Mouse (Mus musculus): ENCODE measurements at regions not wholly inside any gene's neighbourhood (a gene's known extent, or its start where the extent isn't known, plus 50 kb on each side); places are given as distances from the start of the nearest gene placed in this dataset.

- no peak overlapping the region for H3K27ac ChIP-seq
- no peak overlapping the region for H3K4me3 ChIP-seq (ENCODE audit: low read length)
- no peak for DNase-seq (ENCODE audit: low spot score)
- no peaks in the 10 kb centered on the region for H3K4me1 ChIP-seq (ENCODE audit: insufficient read depth, low read length)
- H3K9me3 ChIP-seq (ENCODE audit: low read length): no peaks in the 10 kb centered on the region
- no peaks in the 10 kb centered on the region for H3K36me3 ChIP-seq (ENCODE audit: insufficient read depth, low read length)
- ATAC-seq: no peak
- H3K27me3 ChIP-seq (ENCODE audit: insufficient read depth, low read length): no peaks in the 10 kb centered on the region
- H3K4me2 ChIP-seq (ENCODE audit: low read depth, low read length): no peak overlapping the region
- no peak overlapping the region for H3K9ac ChIP-seq (replicated peaks; ENCODE audit: low read length)
- TF ChIP-seq CTCF (IDR thresholded peaks at IDR 0.05; ENCODE audit: low read depth): no peak
Observed at GRCm38 (mm10) chr16:74749006-74749405, 337.4 kb upstream of the Robo2 start.

GRCm38 (mm10) chr16:74743512-74743911 is 331.9 kb upstream of the Robo2 start:
- no peak for TF ChIP-seq CTCF (IDR thresholded peaks at IDR 0.05; ENCODE audit: low read depth)
- ATAC-seq (no peak), DNase-seq (ENCODE audit: low spot score) (no peak)
- no peaks in the 10 kb centered on the region for H3K9me3 ChIP-seq (ENCODE audit: low read length)
- no peak overlapping the region for H3K4me2 ChIP-seq (ENCODE audit: low read depth, low read length)
- H3K4me3 ChIP-seq (ENCODE audit: low read length): no peak overlapping the region
- H3K36me3 ChIP-seq (ENCODE audit: insufficient read depth, low read length): no peaks in the 10 kb centered on the region
- no peak overlapping the region for H3K9ac ChIP-seq (replicated peaks; ENCODE audit: low read length)
- WGBS: 47% methylated on average over 3 of the region's 3 CpGs
- H3K27ac ChIP-seq: no peak overlapping the region
- H3K27me3 ChIP-seq (ENCODE audit: insufficient read depth, low read length): no peaks in the 10 kb centered on the region
- no peaks in the 10 kb centered on the region for H3K4me1 ChIP-seq (ENCODE audit: insufficient read depth, low read length)

DNA sequence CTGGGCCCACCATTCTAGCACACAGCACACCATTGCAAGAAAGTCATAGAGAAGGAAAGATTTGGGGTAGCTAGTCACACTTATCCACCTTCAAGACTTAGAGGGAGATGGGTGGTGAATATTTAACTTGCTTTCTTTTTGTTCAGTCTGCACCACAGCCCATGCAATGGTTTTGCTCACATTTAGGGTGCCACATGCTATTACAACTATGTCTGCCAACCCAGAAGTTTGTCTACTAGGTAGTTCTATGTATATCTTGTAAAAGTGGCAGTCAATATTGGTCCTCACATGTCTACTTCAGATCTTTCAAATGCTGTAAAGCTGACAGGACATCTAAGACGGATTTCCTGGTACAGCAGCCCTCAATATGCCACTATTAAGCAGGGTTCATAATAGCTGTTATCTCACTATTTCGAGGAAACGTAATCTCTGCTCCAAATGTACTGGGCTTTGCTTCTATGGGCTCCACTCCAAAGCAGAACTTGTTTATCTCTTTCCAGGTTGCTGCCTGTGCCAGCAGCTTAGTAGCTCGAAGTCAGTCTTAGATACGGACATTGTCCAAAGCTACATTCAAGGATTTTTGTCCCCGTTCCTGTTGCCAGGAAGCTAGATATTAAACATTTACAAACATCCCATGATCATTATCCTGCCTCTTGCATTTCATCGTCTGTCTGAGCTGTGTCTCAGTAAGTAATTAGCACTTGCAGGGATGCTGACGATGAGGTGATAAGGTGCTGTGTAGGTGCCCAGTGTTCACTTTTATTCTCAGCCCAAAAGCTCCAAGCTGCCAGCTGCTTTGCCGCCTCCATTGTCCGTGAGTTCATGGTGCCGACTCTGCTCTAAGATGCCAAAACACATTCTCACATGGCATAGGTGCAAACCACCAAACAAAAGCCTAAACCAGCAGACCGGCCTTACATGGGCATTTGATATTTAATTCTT is 327.8 kb upstream of the Robo2 start:
- ATAC-seq (no peak), DNase-seq (ENCODE audit: low spot score) (peak; percentile 4)
- no peaks in the 10 kb centered on the region for H3K4me1 ChIP-seq (ENCODE audit: insufficient read depth, low read length)
- H3K27me3 ChIP-seq (ENCODE audit: insufficient read depth, low read length): no peaks in the 10 kb centered on the region
- H3K27ac ChIP-seq: no peak overlapping the region
- no peaks in the 10 kb centered on the region for H3K36me3 ChIP-seq (ENCODE audit: insufficient read depth, low read length)
- H3K9ac ChIP-seq (replicated peaks; ENCODE audit: low read length): no peak overlapping the region
- H3K9me3 ChIP-seq (ENCODE audit: low read length): no peaks in the 10 kb centered on the region
- WGBS: 63% methylated on average over 12 of the region's 12 CpGs
- 0 out of 2 replicates have a peak overlapping the region, but pooled peaks have one; percentile 1 for H3K4me2 ChIP-seq (ENCODE audit: low read depth, low read length)
- TF ChIP-seq CTCF (IDR thresholded peaks at IDR 0.05; ENCODE audit: low read depth): no peak
- no peak overlapping the region for H3K4me3 ChIP-seq (ENCODE audit: low read length)

GRCm38 (mm10) chr16:74732940-74733776 is 321.5 kb upstream of the Robo2 start:
- 82% methylated on average over 9 of the region's 9 CpGs for WGBS
- no peaks in the 10 kb centered on the region for H3K27me3 ChIP-seq (ENCODE audit: insufficient read depth, low read length)
- no peak for DNase-seq (ENCODE audit: low spot score)
- no peaks in the 10 kb centered on the region for H3K4me1 ChIP-seq (ENCODE audit: insufficient read depth, low read length)
- H3K27ac ChIP-seq: no peak overlapping the region
- no peak overlapping the region for H3K9ac ChIP-seq (replicated peaks; ENCODE audit: low read length)
- H3K4me3 ChIP-seq (ENCODE audit: low read length): no peak overlapping the region
- no peak overlapping the region for H3K4me2 ChIP-seq (ENCODE audit: low read depth, low read length)
- no peaks in the 10 kb centered on the region for H3K9me3 ChIP-seq (ENCODE audit: low read length)
- H3K36me3 ChIP-seq (ENCODE audit: insufficient read depth, low read length): no peaks in the 10 kb centered on the region
- ATAC-seq: no peak
- no peak for TF ChIP-seq CTCF (IDR thresholded peaks at IDR 0.05; ENCODE audit: low read depth)

- no peaks in the 10 kb centered on the region for H3K9me3 ChIP-seq (ENCODE audit: low read length)
- ATAC-seq: no peak
- TF ChIP-seq CTCF (IDR thresholded peaks at IDR 0.05; ENCODE audit: low read depth): no peak
- H3K4me3 ChIP-seq (ENCODE audit: low read length): no peak overlapping the region
- no peaks in the 10 kb centered on the region for H3K4me1 ChIP-seq (ENCODE audit: insufficient read depth, low read length)
- no peak overlapping the region for H3K4me2 ChIP-seq (ENCODE audit: low read depth, low read length)
- H3K9ac ChIP-seq (replicated peaks; ENCODE audit: low read length): no peak overlapping the region
- 87% methylated on average over 3 of the region's 3 CpGs for WGBS
- no peaks in the 10 kb centered on the region for H3K36me3 ChIP-seq (ENCODE audit: insufficient read depth, low read length)
- DNase-seq (ENCODE audit: low spot score): no peak
- H3K27me3 ChIP-seq (ENCODE audit: insufficient read depth, low read length): no peaks in the 10 kb centered on the region
- H3K27ac ChIP-seq: no peak overlapping the region
Observed at GRCm38 (mm10) chr16:74730169-74730794, 318.7 kb upstream of the Robo2 start.

- Histone ChIP-seq H3K9me3 (ENCODE audit: low read length) (no peaks in the 10 kb centered on the region), H3K4me1 (ENCODE audit: insufficient read depth, low read length) (no peaks in the 10 kb centered on the region), H3K9ac (replicated peaks; ENCODE audit: low read length) (no peak overlapping the region), H3K4me2 (ENCODE audit: low read depth, low read length) (no peak overlapping the region), H3K27me3 (ENCODE audit: insufficient read depth, low read length) (no peaks in the 10 kb centered on the region), H3K27ac (no peak overlapping the region), H3K36me3 (ENCODE audit: insufficient read depth, low read length) (no peaks in the 10 kb centered on the region), H3K4me3 (ENCODE audit: low read length) (no peak overlapping the region)
- WGBS: 48% methylated on average over 1 of the region's 1 CpGs
- ATAC-seq (no peak), DNase-seq (ENCODE audit: low spot score) (no peak)
- TF ChIP-seq CTCF (IDR thresholded peaks at IDR 0.05; ENCODE audit: low read depth): no peak
Observed at GRCm38 (mm10) chr16:74723217-74723616, 311.6 kb upstream of the Robo2 start.
